9 mouse cellular contexts compared by ENCODE assay signal in the genomic region with DNA sequence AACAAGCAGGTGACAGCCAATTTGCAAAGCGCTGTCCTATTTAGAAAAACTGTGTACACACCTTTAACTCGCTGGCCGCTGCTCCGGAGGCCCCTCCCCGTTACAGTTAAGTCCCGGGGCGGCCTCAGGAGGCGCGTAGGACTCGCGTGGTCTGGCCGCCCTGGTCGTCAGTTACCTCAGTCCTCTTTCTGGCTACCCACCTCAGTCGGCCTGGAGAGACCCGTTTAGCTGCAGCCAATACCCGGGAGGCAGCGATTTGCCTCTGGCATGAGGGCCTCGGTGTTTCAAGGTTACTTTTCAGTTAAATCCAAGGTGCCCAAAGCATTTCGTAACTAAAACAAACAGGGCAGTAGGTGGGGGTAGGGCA. TPM values are rescaled to one million over a fixed set of nuclear protein-coding genes. Genes with fewer than 3 reads are reported as not detected.
DNase-seq lines count a peak whose midpoint lies in the region; ATAC-seq and TF ChIP-seq lines count a peak whose summit lies in the region.
"Had no signal": no experiment of that assay in that cellular context is flagged by ENCODE, and none has a peak within 500 bp of the region (broad histone marks: within the 10 kb centered on the region; RNA-seq: fewer than 3 reads in every experiment).

A gene (minus strand): TSS at position 171 of the 367 bp plus-strand sequence.

- no peak for TF ChIP-seq CTCF in gastrocnemius, adult 2 months (IDR thresholded peaks at IDR 0.05)

- H3K9me3 ChIP-seq in embryonic facial prominence, embryonic 13.5 days = no peaks in the 10 kb centered on the region
- no peaks in the 10 kb centered on the region for H3K9me3 ChIP-seq in limb, embryonic 12.5 days
- no peaks in the 10 kb centered on the region for H3K9me3 ChIP-seq in midbrain, embryonic 15.5 days

- WGBS in embryonic facial prominence, embryonic 13.5 days = 2% methylated on average over 19 of the region's 19 CpGs
- WGBS in limb, embryonic 12.5 days = 2% methylated on average over 19 of the region's 19 CpGs
- WGBS in midbrain, embryonic 15.5 days = 4% methylated on average over 19 of the region's 19 CpGs

- peak within 1 kb of the TSS; percentile 53 for H3K4me3 ChIP-seq in gastrocnemius, adult 2 months
- H3K4me3 ChIP-seq in embryonic facial prominence, embryonic 13.5 days = peak within 1 kb of the TSS; percentile 36
- peak within 1 kb of the TSS; percentile 39 for H3K4me3 ChIP-seq in limb, embryonic 12.5 days (replicated peaks)
- peak within 1 kb of the TSS; percentile 19 for H3K4me3 ChIP-seq in midbrain, embryonic 15.5 days

- no peak for DNase-seq in gastrocnemius, adult 2 months
- no peak for DNase-seq in gastrocnemius, adult 8-10 months (ENCODE audit: low spot score in 2 of 2)
- DNase-seq in Muller cell, postnatal 12 days (ENCODE audit: inconsistent ontology term) = no peak
- DNase-seq in natural killer cell, adult 2 months (ENCODE audit: low spot score in 2 of 2) = no peak
- no peak for DNase-seq in frontal cortex, postnatal 25 days (ENCODE audit: low spot score in 2 of 2)
- DNase-seq: B cell, adult 2 months had no signal

- no peak within 1 kb of the TSS for H3K9ac ChIP-seq in embryonic facial prominence, embryonic 13.5 days
- peak within 1 kb of the TSS; percentile 27; the same call in 1 of the 2 replicates for H3K9ac ChIP-seq in limb, embryonic 12.5 days (replicated peaks)
- H3K9ac ChIP-seq in midbrain, embryonic 15.5 days = no peak within 1 kb of the TSS

- H3K27ac ChIP-seq in gastrocnemius, adult 2 months = no peak within 1 kb of the TSS
- H3K27ac ChIP-seq in embryonic facial prominence, embryonic 13.5 days = no peak within 1 kb of the TSS
- H3K27ac ChIP-seq in limb, embryonic 12.5 days = no peak within 1 kb of the TSS
- H3K27ac ChIP-seq in midbrain, embryonic 15.5 days = no peak within 1 kb of the TSS

- no peak for ATAC-seq in embryonic facial prominence, embryonic 13.5 days (ENCODE audit: insufficient number of reproducible peaks, insufficient read depth, low FRiP score, low TSS enrichment, low read depth)
- no peak for ATAC-seq in limb, embryonic 12.5 days (ENCODE audit: insufficient number of reproducible peaks, insufficient read depth, low FRiP score, low TSS enrichment, low read depth)
- ATAC-seq in midbrain, embryonic 15.5 days (replicated peaks) = no peak

- H3K4me1 ChIP-seq in embryonic facial prominence, embryonic 13.5 days = peaks cover 26% of the 10 kb centered on the region
- H3K4me1 ChIP-seq in limb, embryonic 12.5 days (replicated peaks) = peaks cover 33% of the 10 kb centered on the region; the same call in 1 of the 2 replicates
- peaks cover 16% of the 10 kb centered on the region for H3K4me1 ChIP-seq in midbrain, embryonic 15.5 days

- no peaks in the 10 kb centered on the region for H3K36me3 ChIP-seq in embryonic facial prominence, embryonic 13.5 days
- H3K36me3 ChIP-seq in limb, embryonic 12.5 days = no peaks in the 10 kb centered on the region
- no peaks in the 10 kb centered on the region for H3K36me3 ChIP-seq in midbrain, embryonic 15.5 days (replicated peaks)

- H3K4me2 ChIP-seq in embryonic facial prominence, embryonic 13.5 days = peak within 1 kb of the TSS; percentile 57
- peak within 1 kb of the TSS; percentile 56 for H3K4me2 ChIP-seq in limb, embryonic 12.5 days
- peak within 1 kb of the TSS; percentile 40 for H3K4me2 ChIP-seq in midbrain, embryonic 15.5 days

- peaks cover 100% of the 10 kb centered on the region for H3K27me3 ChIP-seq in embryonic facial prominence, embryonic 13.5 days
- H3K27me3 ChIP-seq in limb, embryonic 12.5 days = peaks cover 97% of the 10 kb centered on the region
- peaks cover 91% of the 10 kb centered on the region for H3K27me3 ChIP-seq in midbrain, embryonic 15.5 days (replicated peaks)

- intact Hi-C loops in gastrocnemius, adult 2 months (cut with DNase I) = no loop called here

RNA-seq across cellular contexts. Expression of the gene that starts here (rescaled TPM):
- not detected for total RNA-seq in gastrocnemius, adult 2 months (2021)
- total RNA-seq in gastrocnemius, adult 8-10 months (2022) = not detected
- polyA plus RNA-seq in embryonic facial prominence, embryonic 13.5 days (2015; fragmentation: Nextera tagmentation; extraction: Ambion mirVana) = 0.17 TPM in 1 of 2 replicates, not detected in the other
- polyA plus RNA-seq in limb, embryonic 12.5 days (2016; fragmentation: Nextera tagmentation; extraction: Ambion mirVana) = not detected in 2 replicates
- 5.2 and 6.1 TPM in 2 replicates for polyA plus RNA-seq in midbrain, embryonic 15.5 days (2015; fragmentation: Nextera tagmentation; extraction: Ambion mirVana)
